Mouse (Mus musculus) limb, embryonic 14.5 days (tissue): ENCODE data around the gene Ranbp1. TPM values are rescaled to one million over a fixed set of nuclear protein-coding genes. Genes with fewer than 3 reads are reported as not detected.
"Not testable (repeated sequence)": the region's sequence is repeated elsewhere in the genome, so short reads cannot be mapped to it uniquely, and the experiment has no call there.

Experiments
- ATAC-seq: fragments of 200-750 bp; cut with Nextera tagmentation; 2 replicates; pipeline ENCODE4 v1.8.0; 2017; ENCODE audit warnings: low read depth, moderate number of reproducible peaks, moderate TSS enrichment; ENCODE audit not compliant: low FRiP score
- DNase-seq: peaks from one replicate; pipeline ENCODE4 v3.0.0-alpha.2; 2015; ENCODE audit warnings: low spot score
- H3K27ac ChIP-seq: fragments of 300-500 bp; sonication (generic); replicated peaks from 2 replicates; pipeline ENCODE4 v1.5.1; 2014; ENCODE audit warnings: low read depth, mild to moderate bottlenecking, low read length, moderate library complexity, mixed read lengths
- H3K27me3 ChIP-seq: fragments of 300-500 bp; sonication (generic); 2 replicates; pipeline ENCODE4 v1.6.1; 2014; ENCODE audit warnings: low read length, mixed read lengths; ENCODE audit not compliant: control insufficient read depth, insufficient read depth
- H3K36me3 ChIP-seq: fragments of 300-500 bp; sonication (generic); 2 replicates; pipeline ENCODE4 v1.6.1; 2014; ENCODE audit warnings: mild to moderate bottlenecking, low read length, moderate library complexity, mixed read lengths; ENCODE audit not compliant: control insufficient read depth, insufficient read depth
- H3K4me1 ChIP-seq: fragments of 300-500 bp; sonication (generic); 2 replicates; pipeline ENCODE4 v1.6.1; 2014; ENCODE audit warnings: antibody characterized with exemption, low read length, mixed read lengths; ENCODE audit not compliant: control insufficient read depth, insufficient read depth
- H3K4me2 ChIP-seq: fragments of 300-500 bp; sonication (generic); replicated peaks from 2 replicates; pipeline ENCODE4 v1.6.1; 2014; ENCODE audit warnings: low read depth, mild to moderate bottlenecking, low read length, moderate library complexity; ENCODE audit not compliant: severe bottlenecking
- H3K4me3 ChIP-seq: fragments of 300-500 bp; sonication (generic); replicated peaks from 2 replicates; pipeline ENCODE4 v1.5.1; 2014; ENCODE audit warnings: low read length
- H3K9ac ChIP-seq: fragments of 300-500 bp; sonication (generic); 2 replicates; pipeline ENCODE4 v1.6.1; 2014; ENCODE audit warnings: mild to moderate bottlenecking, low read depth, low read length, moderate library complexity; ENCODE audit not compliant: severe bottlenecking
- H3K9me3 ChIP-seq: fragments of 300-500 bp; sonication (generic); 2 replicates; pipeline ENCODE4 v1.6.1; 2016; ENCODE audit warnings: low read length; ENCODE audit not compliant: control insufficient read depth
- POLR2A ChIP-seq: fragments of 200-500 bp; IDR thresholded peaks from 2 replicates; pipeline ENCODE4 v1.8.0; 2012; ENCODE audit warnings: inconsistent platforms, mild to moderate bottlenecking, moderate library complexity, borderline replicate concordance; ENCODE audit not compliant: insufficient read depth, insufficient read length; ENCODE audit errors: extremely low read depth
- WGBS: fragments of 180-500 bp; shearing (Covaris S2); extraction: QIAGEN DNeasy Blood & Tissue Kit; methylation state at CpG from one replicate; pipeline ENCODE4 v1.1.7; 2014; 5-methylcytosine and 5-hydroxymethylcytosine counted together
- polyA plus RNA-seq, 2 experiments: library from polyadenylated mRNA; depleted of rRNA in 1 of 2; stranded (reverse) in 1 of 2; unstranded in 1 of 2; fragments of >200 nt; fragmentation: Nextera tagmentation in 1 of 2; extraction: Ambion mirVana in 1 of 2; gene quantifications; 2 replicates each; pipeline versions ENCODE4 v1.2.1 to v1.2.3; 2012 to 2014

The Ranbp1 gene
- polyA plus RNA-seq, 2 experiments: 276 to 542 TPM

DNA sequence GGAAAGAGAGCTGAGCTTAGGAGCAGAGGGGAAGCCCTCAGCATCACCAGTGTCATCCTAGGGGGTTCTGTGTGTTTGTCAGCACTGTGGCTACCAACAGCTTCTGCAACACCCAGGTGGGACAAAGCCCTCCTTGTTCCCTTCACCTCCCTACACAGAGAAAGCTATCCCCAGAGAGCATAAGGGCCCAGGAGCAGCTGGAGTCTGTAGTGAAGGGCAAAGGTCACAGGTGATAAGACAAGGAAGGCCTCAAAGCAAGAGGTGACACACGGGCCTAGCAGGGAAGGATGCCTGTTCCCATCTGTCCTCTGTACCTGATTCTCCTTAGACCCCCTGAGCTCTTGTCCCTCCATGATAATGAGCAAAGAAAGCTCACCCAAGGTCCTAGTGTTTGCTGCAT is 46.9 kb downstream of the Ranbp1 start:
- Histone ChIP-seq H3K4me1 (peaks cover 20% of the 10 kb centered on the region), H3K36me3 (no peaks in the 10 kb centered on the region), H3K9me3 (no peaks in the 10 kb centered on the region), H3K27ac (no peak overlapping the region), H3K4me3 (no peak overlapping the region), H3K27me3 (no peaks in the 10 kb centered on the region; the same call in 1 of the 2 replicates), H3K9ac (no peak overlapping the region), H3K4me2 (no peak overlapping the region)
- no peak for TF ChIP-seq POLR2A
- 54% methylated on average over 1 of the region's 1 CpGs for WGBS
- no peak for DNase-seq
- ATAC-seq: no peak

DNA sequence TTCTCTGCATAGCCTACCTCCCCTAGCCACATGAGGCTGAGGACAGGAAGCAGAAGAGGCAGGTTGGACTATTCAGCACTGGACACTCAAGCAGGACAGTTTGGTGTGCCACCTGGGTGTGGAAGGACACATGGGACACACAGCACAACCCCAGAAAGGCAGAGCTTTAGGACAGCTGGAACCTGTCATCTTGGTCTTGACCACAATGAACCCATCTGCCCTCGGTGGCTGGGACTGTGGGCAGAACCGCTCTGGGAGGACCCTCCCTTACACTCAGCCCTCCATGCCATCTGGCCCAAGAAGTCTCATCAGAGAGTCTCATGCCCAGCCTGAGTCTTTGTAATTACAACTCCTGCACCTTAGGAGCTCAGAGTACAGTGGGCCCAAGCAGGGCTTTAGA is 48.5 kb downstream of the Ranbp1 start:
- DNase-seq (no peak), ATAC-seq (no peak)
- Histone ChIP-seq H3K27me3 (no peaks in the 10 kb centered on the region; the same call in 1 of the 2 replicates), H3K4me2 (no peak overlapping the region), H3K27ac (no peak overlapping the region), H3K9me3 (no peaks in the 10 kb centered on the region), H3K36me3 (no peaks in the 10 kb centered on the region), H3K9ac (no peak overlapping the region), H3K4me1 (peaks cover 20% of the 10 kb centered on the region), H3K4me3 (no peak overlapping the region)
- WGBS: 93% methylated on average over 2 of the region's 2 CpGs
- TF ChIP-seq POLR2A: no peak

DNA sequence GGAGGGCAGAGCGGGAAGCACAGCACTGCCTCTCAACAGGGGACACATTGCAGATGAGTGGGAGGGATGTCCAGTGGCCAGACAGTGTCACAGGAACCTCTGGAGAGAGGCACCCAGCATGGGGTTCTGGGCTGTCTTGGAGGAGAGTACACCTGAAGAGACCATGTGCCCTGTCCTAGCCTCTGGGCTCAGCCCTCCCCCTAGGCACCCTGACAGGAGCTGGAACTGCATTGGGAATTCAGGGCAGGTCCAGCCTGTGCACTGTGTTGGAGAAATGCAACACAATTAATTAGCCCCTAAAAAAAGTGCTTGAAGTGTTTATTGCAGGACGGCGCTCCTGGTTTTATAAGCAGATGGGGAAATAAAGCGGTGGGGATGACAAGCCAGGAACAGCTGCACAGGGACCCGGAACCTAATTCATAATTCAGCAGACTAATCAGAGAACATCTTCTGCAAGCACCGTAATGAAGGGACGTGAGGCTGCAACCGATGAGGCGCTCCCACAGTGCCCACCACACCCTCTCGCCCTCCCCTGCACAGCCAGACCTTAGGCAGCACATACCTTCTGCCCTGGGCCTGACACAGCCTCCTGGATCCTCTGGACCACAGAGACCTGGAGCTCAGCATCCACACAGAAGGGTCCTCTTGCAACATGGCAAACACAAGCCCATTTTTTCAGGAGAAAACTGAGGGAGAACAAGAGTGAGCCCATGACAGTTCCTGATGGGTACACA is 50.0 kb downstream of the Ranbp1 start:
- Histone ChIP-seq H3K9me3 (no peaks in the 10 kb centered on the region), H3K27ac (no peak overlapping the region), H3K27me3 (no peaks in the 10 kb centered on the region; the same call in 1 of the 2 replicates), H3K4me1 (peaks cover 31% of the 10 kb centered on the region), H3K9ac (no peak overlapping the region), H3K4me2 (no peak overlapping the region), H3K36me3 (no peaks in the 10 kb centered on the region), H3K4me3 (no peak overlapping the region)
- ATAC-seq: no peak
- TF ChIP-seq POLR2A: no peak
- no peak for DNase-seq
- 30% methylated on average over 10 of the region's 10 CpGs for WGBS

DNA sequence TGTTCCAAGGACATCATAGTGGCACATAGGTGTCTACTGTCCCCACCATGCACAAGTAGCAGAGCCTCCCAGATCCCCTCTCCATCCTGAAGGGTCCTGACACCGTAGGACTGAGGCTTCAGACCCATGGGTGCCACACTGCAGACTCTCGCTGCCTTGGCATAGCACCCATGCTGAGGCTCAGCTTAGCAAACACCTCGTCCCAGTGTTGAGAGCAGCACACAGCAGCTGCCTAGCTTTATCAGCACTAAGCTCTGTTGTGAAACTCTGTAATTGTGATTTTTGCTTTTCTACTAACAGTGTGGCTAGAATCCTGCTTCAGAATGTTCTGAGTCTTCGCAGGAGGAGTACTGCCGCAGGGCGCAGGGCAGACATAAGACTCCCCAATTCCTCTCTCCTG is 50.7 kb downstream of the Ranbp1 start:
- DNase-seq (no peak), ATAC-seq (no peak)
- H3K9me3 ChIP-seq: no peaks in the 10 kb centered on the region
- no peak overlapping the region for H3K9ac ChIP-seq
- no peaks in the 10 kb centered on the region; the same call in 1 of the 2 replicates for H3K27me3 ChIP-seq
- H3K36me3 ChIP-seq: no peaks in the 10 kb centered on the region
- H3K4me3 ChIP-seq: no peak overlapping the region
- H3K4me2 ChIP-seq: no peak overlapping the region
- no peak for TF ChIP-seq POLR2A
- peaks cover 29% of the 10 kb centered on the region for H3K4me1 ChIP-seq
- WGBS: 78% methylated on average over 6 of the region's 6 CpGs
- H3K27ac ChIP-seq: no peak overlapping the region

DNA sequence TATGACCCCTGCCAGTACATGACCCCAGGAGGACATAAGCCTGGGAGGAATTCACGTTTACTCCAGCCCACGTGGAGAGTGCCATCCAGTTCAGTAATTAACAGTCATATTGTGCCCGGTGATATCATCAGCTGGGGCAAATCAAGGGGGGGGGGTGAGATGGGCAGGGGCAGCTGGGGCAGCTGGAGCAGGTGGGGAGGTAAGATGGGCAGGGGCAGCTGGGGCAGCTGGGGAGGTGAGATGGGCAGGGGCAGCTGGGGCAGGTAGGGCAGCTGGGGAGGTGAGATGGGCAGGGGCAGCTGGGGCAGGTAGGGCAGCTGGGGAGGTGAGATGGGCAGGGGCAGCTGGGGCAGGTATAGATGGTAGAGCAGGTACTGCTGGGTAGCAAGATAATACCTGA is 53.0 kb downstream of the Ranbp1 start:
- H3K4me1 ChIP-seq: peaks cover 29% of the 10 kb centered on the region
- H3K9ac ChIP-seq, H3K9me3 ChIP-seq, H3K27me3 ChIP-seq, H3K27ac ChIP-seq, DNase-seq, ATAC-seq, H3K4me3 ChIP-seq, H3K4me2 ChIP-seq, H3K36me3 ChIP-seq: not testable (repeated sequence)
- WGBS: 38% methylated on average over 3 of the region's 3 CpGs
